Mouse (Mus musculus) layer of hippocampus, adult 11-12 months (tissue): ENCODE results near the gene Map4k5.

Experiments
- DNase-seq: peaks from one replicate; pipeline ENCODE4 v3.0.0; 2022; ENCODE audit warnings: low spot score

The Map4k5 gene

DNA sequence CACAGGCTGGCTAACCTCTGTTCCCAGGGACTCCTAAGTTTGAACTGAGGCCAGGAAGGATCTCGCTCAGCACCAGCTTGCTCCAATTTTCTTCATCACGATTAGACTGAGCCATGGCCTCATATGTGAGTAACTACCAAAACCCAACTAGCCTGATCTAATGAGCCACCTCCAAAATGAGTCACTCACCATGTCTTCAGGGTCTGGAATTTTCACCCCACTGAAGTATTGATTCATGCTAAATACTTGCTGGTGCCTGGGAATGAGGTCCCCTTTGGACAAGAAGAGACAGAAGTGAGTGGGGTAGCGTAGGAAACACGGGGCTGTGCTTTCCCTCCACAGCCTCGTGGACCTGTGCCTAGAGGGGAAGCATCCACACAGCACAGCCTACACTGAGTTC lies 139.1 kb downstream of the Map4k5 start:
- DNase-seq = no peak
